In genomic region chrX:48031866-48032265, GRCm38 (mm10) we compare ENCODE assay signal across 21 mouse cellular contexts. TPM values are rescaled to one million over a fixed set of nuclear protein-coding genes. Genes with fewer than 3 reads are reported as not detected.
DNase-seq lines count a peak whose midpoint lies in the region; ATAC-seq and TF ChIP-seq lines count a peak whose summit lies in the region.
"Had no signal": no experiment of that assay in that cellular context is flagged by ENCODE, and none has a peak within 500 bp of the region (broad histone marks: within the 10 kb centered on the region; RNA-seq: fewer than 3 reads in every experiment).

No protein-coding gene starts in this region.

- no peaks in the 10 kb centered on the region for H3K36me3 ChIP-seq in kidney, adult 2 months (ENCODE audit: control insufficient read depth, insufficient read depth, low read length)
- no peaks in the 10 kb centered on the region for H3K36me3 ChIP-seq in kidney, embryonic 15.5 days
- H3K36me3 ChIP-seq: embryonic facial prominence, embryonic 15.5 days; G1E; hindbrain, embryonic 15.5 days had no signal

- H3K9me3 ChIP-seq in kidney, embryonic 15.5 days (replicated peaks), result no peaks in the 10 kb centered on the region
- H3K9me3 ChIP-seq: embryonic facial prominence, embryonic 15.5 days; forebrain, embryonic 10.5 days; G1E; hindbrain, embryonic 15.5 days had no signal

- H3K27ac ChIP-seq in kidney, adult 2 months (ENCODE audit: insufficient read depth, low read depth, low read length), result no peak overlapping the region; the same call in 1 of the 2 replicates
- no peak overlapping the region for H3K27ac ChIP-seq in kidney, embryonic 15.5 days
- H3K27ac ChIP-seq: embryonic facial prominence, embryonic 15.5 days; forebrain, embryonic 10.5 days; gastrocnemius, adult 2 months; hindbrain, embryonic 15.5 days had no signal

- peaks cover 3% of the 10 kb centered on the region; the same call in 1 of the 2 replicates for H3K4me1 ChIP-seq in kidney, adult 2 months (ENCODE audit: control insufficient read depth, insufficient read depth, low read length)
- peaks cover 5% of the 10 kb centered on the region; the same call in 1 of the 2 replicates for H3K4me1 ChIP-seq in kidney, embryonic 15.5 days
- H3K4me1 ChIP-seq: embryonic facial prominence, embryonic 15.5 days had no signal

- WGBS in kidney, adult 2 months, result 50% methylated on average over 5 of the region's 5 CpGs
- WGBS in kidney, embryonic 15.5 days, result 70% methylated on average over 5 of the region's 5 CpGs

- no peak for TF ChIP-seq POLR2A in kidney, adult 2 months (IDR thresholded peaks at IDR 0.05; ENCODE audit: low read depth, low read length)

- no peak for ATAC-seq in kidney, embryonic 15.5 days (replicated peaks; ENCODE audit: low FRiP score)
- ATAC-seq: CD4-positive, CD25-positive, alpha-beta regulatory T cell, adult 4 months; forebrain, embryonic 14.5 days had no signal

- no peaks in the 10 kb centered on the region for H3K27me3 ChIP-seq in kidney, adult 2 months (replicated peaks; ENCODE audit: control insufficient read depth, insufficient read depth, low read length)
- peaks cover 44% of the 10 kb centered on the region for H3K27me3 ChIP-seq in kidney, embryonic 15.5 days
- H3K27me3 ChIP-seq: embryonic facial prominence, embryonic 15.5 days had no signal

- H3K4me3 ChIP-seq in kidney, adult 2 months (ENCODE audit: insufficient read depth, low read depth, low read length), result no peak overlapping the region
- H3K4me3 ChIP-seq in kidney, embryonic 15.5 days (replicated peaks), result no peak overlapping the region
- H3K4me3 ChIP-seq: embryonic facial prominence, embryonic 15.5 days; erythroblast, embryonic 14.5 days; forebrain, embryonic 10.5 days; gastrocnemius, adult 2 months; hindbrain, embryonic 15.5 days had no signal

- H3K4me2 ChIP-seq in kidney, embryonic 15.5 days, result no peak overlapping the region
- H3K4me2 ChIP-seq: embryonic facial prominence, embryonic 15.5 days; hindbrain, embryonic 15.5 days had no signal

- H3K9ac ChIP-seq in kidney, embryonic 15.5 days, result no peak overlapping the region
- H3K9ac ChIP-seq: embryonic facial prominence, embryonic 15.5 days; hindbrain, embryonic 15.5 days had no signal

- TF ChIP-seq CTCF in kidney, adult 2 months (conservative IDR thresholded peaks at IDR 0.05; ENCODE audit: insufficient read depth, insufficient read length, low read depth, low read length), result no peak

- peak; percentile 19 for DNase-seq in adrenal gland, postnatal 10 days
- no peak for DNase-seq in adrenal gland, postnatal 4 days (ENCODE audit: low spot score in 2 of 2)
- DNase-seq in kidney, adult 2 months, result peak; percentile 80
- DNase-seq in adipocyte (ENCODE audit: low spot score), result peak; percentile 34
- peak; percentile 67 for DNase-seq in kidney, postnatal 14 days
- DNase-seq in cerebellum, adult 9-11 months, result no peak
- DNase-seq in cerebellum, postnatal 10 days, result no peak
- DNase-seq: adrenal gland, postnatal 14 days; B cell, adult 2 months; cerebellum, adult 18-20 months; embryo, embryonic 11 days; gastrocnemius, adult 2 months; gastrocnemius, postnatal 25 days had no signal

RNA-seq across cellular contexts. Expression of gene Apln, which starts 2.8 kb away (rescaled TPM):
- 10 to 100 TPM; 10.1 to 17.0 TPM for total RNA-seq in adrenal gland, postnatal 10 days (2021)
- total RNA-seq in adrenal gland, postnatal 4 days (2021), result 1 to 10 TPM; 9.4 to 10.0 TPM
- polyA plus RNA-seq in kidney, adult 2 months (2012; rRNA removed), result 8.1 and 10.8 TPM in 2 replicates
- 6.2 and 6.4 TPM in 2 replicates for polyA plus RNA-seq in kidney, embryonic 15.5 days (2015; fragmentation: Nextera tagmentation; extraction: Ambion mirVana)
- polyA plus RNA-seq: erythroblast, embryonic 14.5 days had no signal

Comparison
In these comparisons a context has a peak if more than half of its experiments do, and no peak if none do; other contexts are left out.
1. DNase-seq: peak in adrenal gland, postnatal 10 days (single experiment), kidney, adult 2 months (single experiment), adipocyte (single experiment) and kidney, postnatal 14 days (single experiment); none in adrenal gland, postnatal 4 days (0 of 2), cerebellum, adult 9-11 months (single experiment) and cerebellum, postnatal 10 days (0 of 2).